Mouse (Mus musculus) hindlimb bud, embryonic 11.5 days (tissue): ENCODE data around the gene Bbx.

Experiments
- DNase-seq: peaks from one replicate; pipeline ENCODE4 v3.0.0-alpha.2; 2012; ENCODE audit warnings: low read depth, low spot score; ENCODE audit errors: extremely low spot score

The Bbx gene

DNA sequence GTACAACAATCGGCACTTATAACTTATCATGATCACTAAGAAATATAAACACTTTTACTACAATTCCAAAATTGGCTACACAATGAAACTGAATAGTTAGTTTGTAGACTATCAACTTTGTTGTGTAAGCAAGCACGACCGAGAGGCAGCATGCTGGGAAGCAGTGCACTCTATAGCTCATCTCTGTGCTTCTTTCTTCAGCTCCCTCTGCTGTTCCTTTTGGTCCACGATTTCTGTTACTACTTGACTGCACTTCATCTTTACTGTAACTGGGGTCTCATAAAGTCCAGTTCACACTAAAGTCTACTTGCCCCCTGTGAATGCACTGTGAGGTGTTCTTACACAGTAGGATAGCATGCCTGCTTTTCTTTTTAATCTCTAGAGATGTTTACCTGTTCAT, 189.7 kb downstream of the Bbx start:
- no peak for DNase-seq

DNA sequence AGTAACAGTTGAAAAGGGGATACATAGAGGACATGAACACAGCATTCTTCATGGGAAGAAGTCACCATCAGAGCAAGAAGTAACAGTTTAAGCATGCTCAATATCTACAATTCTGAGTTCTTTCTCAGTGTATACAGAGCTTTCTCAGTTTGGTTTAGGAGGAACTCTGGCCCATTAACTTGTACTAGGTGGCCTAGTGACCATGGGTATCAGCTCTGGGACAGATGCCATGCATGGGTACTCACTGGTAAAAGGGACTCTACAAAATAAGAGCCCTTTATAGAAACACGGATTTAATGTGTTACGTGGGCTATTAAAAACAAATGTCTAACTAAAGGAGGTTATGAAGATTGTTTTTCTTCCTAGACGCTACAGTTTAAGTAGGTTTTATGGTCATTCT, 190.6 kb downstream of the Bbx start:
- no peak for DNase-seq

DNA sequence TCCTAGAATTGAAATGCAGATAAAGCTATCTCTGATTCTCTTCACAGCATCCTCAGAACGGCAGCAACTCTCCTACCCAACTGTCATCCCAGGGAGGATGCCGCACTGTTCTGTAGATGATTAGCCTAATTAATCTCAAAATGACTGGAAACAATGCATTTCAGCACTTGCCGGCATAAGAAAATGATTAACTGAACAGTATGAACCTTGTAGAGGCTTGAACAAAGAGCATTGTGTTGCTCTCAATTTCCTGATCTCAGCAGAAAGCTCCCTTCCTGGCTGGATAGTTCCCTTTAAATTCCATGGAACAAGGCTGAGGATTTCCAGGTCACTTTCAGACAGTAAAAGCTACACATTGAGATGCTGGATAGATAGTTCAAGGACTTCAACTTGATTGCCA, 197.0 kb downstream of the Bbx start:
- DNase-seq = no peak

DNA sequence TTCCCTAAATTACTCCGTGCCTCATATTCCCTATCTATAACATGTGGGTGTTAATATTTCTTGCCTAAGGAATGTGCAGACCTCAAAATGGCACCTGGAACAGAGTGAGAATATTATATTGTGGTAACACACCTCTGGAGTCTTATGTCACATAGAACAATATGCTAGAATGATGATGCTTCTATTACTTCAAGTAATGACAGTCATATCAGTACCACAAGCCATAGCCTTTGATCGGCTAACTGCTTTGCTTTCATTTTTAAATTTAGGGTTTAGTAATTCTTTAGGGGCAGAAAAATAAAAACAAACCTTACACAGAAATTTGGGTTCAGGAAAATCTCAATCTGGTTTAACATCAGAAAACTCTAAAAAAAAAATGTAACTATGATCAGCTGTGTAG, 201.6 kb downstream of the Bbx start:
- no peak for DNase-seq

DNA sequence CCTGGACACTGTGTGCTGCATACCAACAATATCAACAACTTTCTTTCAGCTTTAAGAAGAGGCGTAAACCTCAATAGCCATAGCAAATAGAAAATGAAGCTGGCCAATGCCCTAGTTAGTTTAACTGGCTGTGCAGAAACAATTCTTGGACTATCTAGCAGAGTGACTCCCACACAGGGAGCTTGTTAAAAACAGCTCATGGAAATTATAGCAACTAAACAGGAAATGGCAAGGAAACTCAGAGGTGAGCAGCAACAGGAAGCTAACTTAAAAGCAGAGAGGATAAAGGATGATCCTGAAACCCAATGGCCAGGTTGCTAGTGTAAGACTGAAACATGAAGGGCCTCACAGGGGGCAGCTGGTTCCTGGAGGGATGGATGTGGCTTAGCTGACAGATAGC, 203.4 kb downstream of the Bbx start:
- DNase-seq = no peak

DNA sequence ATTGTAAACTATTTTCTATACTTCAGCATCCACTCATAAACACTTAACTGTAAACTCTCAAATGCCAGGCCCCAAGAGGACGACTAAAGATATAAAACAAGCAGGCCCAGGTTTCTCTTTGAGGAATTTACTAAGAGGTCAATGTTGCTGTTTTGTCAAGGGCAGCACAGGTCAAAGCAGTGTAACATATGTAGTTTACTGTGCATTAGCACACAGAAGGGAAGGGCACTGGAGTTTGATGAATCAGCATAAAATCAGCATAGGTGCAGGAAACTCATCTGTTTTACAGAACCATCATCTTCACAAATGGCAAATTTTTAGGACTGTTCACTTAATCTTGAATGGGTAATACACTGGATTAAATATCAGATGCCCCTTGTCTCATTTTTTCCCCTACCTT, 205.9 kb downstream of the Bbx start:
- DNase-seq = no peak

DNA sequence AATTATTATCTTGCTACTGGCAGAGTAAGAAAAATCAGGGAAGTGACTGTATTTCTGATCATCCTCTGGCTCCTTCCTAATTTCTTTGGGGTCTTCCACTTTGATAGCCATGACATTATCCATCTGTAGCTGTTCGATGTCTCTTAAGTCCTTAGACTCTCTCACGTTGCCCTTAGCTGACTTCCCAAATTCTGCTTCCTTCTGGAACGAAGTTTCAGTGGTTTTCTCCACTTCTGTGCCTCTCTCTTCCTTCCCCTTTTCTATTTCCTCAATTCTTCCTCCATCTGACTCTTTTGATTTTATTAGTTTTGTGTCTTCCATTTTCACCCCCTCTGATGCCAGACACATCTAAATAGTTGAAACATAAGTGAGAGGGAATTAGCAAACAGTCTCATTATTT, 207.2 kb downstream of the Bbx start:
- no peak for DNase-seq

DNA sequence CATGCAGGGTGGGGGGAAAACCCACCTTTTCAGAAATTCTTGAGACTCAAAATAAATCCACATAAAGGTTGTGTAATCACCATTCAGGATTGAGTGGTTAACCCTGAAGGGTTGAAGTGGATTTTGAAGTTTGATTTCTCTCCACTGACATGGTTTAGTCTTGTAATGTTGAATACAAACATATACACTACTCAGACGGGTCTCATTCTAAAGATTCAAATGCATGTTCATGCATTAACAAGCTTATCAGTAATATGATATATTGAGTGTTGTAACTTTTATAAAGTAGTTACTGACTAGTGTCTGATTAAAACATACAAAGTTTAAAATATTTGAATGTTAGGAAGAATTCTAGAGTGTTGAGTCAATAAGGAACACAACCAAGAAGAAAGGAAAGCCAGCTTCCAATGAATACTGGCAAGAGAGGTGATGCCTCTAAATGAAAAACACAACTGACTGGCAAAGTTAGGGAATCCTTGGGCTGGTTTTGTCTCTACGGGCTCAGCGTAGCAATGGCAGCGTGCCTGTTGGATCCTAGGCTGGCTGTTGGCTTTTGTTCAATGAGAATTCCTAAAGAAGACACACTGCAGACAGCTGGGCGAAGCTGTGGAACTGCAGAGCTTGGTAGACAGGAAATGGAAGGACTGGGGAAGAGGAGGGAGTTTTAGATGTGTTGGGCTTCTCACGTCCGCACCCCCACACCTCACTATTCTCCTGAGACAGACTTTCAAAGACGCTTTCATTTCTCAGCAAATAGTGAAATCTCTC, 211.3 kb downstream of the Bbx start:
- no peak for DNase-seq

DNA sequence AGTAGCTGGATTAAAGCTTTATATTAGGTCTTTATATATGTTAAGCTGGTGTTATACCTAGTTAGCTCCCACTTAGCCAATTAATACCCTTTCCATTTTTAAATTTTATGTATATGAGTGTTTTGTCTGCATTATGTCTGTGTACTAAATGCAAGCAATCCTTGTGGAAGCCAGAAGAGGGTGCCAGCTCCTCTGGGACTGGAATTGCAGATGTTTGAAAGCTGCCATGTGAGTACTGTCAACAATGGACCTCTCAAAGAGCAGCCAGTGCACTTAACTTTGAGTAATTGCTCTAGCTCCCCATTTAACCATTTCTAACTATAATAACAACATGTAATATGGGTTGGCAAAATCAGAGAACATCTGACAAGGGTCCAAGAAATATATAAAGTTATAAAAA, 215.1 kb downstream of the Bbx start:
- DNase-seq = no peak

DNA sequence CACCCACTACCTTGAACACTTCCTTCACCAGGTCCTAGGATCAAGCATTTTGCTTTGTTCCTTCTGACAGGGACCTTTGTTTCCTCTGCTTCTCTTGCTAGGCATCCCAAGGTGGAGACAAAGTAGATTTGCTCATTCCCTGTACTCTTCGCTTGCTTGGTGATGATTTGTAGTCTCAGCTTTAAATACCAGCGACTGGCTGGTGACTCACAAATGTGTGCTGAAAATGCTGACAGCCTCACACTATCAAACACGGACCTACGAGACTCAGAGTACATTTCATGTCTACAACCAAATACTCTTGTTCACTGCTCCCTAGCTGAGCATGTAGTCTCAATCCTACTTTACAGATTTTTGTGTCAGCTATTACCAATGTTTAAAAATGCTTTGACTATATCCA, 220.5 kb downstream of the Bbx start:
- no peak for DNase-seq

DNA sequence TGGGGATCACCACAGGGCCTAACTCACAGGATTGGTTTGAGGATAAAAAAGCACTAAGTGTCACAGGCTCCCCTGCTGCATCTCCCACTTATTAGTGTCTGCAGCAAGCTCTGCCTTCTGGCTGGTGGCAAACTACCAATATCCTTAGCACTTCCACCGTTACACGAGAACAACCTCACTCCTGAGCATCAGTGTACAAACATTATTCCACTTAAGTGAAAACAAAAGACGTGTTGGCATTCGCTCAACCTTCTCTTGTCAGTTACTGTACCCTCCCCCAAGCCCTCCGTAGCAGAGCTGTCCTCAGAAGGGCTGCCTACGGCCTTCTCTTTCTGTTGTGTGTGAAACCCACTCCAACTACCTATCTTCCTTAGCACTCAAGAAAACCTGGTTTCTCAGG, 221.0 kb downstream of the Bbx start:
- no peak for DNase-seq

DNA sequence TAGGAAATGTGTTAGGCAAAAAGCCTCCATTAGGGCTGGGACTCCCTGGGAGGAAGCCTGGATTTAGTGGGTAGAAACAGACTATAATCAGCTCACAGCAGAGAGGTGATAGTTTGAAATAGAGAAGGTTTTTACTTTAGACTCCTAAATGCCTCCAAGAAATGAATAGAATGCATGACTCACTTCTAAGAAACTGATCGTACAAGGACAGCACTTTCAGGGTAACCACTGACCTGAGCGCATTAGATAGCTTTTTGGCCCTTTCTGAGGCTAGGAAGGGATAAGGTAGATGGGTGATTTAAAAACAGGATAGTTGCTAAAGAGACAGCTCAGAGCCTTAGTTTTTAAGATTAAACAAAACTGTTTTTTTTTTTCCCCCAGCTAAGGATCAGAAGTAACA, 221.4 kb downstream of the Bbx start:
- no peak for DNase-seq

DNA sequence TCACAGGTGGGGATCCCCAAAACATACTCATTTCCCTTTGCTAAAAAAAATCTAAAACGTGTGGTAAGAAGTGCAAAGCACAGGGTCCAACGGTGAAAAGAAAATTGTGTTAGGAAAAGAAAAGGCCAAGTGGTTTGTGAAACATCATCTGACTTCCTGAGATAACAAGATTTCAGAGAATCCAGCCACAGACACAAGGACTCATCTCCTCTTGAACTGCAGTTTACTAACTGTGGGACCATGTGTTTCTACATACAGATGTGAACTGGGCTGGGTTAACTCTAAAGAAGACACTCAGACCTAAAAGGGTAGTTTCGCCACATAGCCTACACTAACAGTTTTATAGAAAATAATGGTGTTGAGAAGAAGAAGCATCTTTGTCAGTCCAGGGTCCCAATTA, 227.2 kb downstream of the Bbx start:
- no peak for DNase-seq

DNA sequence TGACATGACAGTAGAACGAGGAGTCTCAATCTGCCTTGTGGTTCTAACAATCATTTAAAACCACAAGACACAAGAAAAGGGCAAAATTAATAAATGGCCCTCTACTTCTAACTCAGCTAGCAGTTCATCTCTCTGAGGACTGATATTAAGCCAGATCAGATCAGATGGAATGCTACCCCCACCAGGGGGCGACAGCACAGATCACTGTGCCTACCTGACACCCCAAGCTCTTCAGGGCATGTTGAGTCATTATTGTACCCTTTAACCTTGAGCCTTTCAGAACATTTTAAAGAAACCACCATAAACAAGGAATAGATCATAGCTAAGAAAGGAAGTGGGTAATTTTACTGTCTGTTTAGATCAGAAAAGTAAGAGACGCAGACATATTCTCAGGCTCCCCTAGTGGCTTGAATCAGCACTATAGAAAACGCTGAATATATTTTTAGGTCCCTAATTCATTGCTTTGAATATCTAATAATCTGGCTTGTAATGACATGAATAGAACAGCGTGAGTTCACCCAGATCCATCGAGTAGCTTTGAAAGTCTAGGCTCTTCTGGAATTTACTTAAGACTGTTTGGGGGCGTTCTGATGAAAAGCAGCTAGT, 230.5 kb downstream of the Bbx start:
- DNase-seq = no peak

DNA sequence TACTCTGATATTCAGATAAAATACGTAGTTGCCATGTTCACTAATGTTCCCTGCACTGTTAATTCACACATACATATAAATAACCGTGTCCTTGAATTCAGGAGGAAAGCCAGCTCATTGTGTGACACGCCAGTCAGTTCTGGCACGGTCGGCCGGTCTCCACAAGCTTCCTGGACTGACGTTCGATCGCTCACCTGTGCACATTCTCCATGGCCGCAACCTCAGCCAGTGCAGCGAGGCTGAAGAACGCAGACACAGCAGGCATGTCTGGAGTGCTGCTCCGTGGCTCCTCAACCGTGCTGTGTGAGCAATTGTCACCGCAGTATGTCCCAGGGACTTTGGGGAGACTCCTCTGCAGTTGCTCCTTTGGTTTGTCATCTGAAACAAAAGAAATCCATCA, 232.0 kb downstream of the Bbx start:
- DNase-seq = no peak

DNA sequence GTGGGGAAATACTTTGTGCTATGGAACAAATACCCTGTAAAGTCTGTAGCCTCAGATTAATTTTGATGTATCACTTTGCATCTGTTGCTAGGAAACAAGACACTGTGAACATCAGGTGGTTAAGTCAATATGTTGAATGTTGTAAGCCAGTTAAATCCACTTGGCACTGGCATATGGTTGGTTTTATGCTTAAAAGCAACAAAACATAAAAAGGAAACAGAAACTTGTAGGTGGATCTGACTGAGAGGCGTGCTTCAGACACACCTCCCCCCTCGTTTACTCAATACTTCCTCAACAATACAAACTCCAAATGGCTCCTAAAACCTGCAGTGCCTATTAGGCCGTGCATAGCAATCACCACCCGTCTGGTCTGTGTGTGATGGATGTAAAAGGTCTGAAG, 236.1 kb downstream of the Bbx start:
- DNase-seq = no peak

DNA sequence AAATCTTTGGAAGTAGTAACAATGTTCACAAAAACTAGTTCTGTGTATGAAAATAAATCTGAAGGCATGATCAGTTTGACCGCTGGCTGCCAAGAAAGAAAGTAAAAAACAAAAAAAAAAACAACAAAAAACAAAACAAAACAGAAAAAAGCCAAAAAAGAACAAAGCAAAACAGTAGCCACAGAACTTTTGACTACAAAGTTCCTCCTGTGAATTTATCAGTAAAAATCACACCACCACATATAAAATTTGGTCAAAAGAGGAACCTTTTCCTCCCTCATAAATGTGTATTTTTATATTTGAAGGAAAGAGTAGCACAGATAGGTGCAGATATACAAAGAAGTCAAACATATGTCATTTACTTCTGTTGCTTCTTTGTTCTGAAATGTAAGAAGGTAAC, 239.6 kb downstream of the Bbx start:
- no peak for DNase-seq

DNA sequence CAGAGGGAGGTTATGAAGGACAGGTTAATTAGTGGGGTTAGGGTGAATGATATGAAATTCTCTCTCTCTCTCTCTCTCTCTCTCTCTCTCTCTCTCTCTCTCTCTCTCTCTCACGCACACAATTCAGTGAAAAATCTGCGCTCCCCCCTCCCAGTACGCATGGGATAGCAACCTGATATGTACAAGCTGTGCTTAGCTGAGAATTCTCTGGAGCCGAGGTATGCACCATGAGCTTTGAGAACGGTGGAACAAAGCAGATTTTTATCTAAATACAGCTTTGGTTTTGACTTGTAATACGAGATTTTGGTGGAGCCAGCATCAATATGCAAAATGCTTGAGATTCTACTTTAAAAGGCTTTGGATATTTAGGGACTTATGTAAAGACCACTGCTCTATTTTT, 243.1 kb downstream of the Bbx start:
- DNase-seq = no peak

DNA sequence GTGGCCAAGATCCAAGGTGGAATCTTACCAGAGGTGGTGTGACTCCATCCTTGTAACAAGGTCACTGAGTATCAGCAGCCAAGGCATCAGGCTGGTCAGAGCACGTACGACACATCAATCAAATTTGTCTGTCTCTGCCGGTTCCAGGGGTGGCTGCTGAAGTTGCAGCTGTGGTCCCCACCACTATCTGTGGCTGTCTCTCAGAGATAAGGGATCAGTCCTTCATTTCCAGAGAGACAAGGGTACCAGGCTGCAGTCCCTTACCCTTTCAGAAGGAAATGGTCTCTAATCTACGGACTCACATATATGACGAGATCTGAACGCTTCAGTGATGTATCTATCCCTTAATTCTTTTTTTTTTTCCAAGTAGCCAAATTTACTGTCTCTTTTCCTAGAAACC, 245.6 kb downstream of the Bbx start:
- no peak for DNase-seq

DNA sequence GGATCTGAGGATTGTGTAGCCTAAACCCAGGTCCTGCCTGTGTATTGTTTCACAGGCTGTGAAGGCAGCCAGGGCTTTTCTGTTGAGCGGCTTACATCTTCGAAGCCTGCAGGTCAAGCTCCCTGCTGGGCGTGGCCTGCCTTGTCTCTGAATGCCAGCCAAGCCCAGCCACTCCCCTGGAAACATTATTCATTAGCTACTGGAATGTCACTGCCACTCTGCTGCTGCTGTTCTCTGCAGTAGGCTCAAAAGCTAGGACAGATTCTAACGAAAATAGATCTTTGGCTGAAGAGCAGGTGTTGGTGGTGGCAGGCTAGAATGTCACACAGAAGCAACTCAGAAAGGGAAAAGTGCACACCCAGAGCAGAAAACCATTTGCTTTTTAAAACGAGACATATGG, 247.1 kb downstream of the Bbx start:
- peak; percentile 10 for DNase-seq

DNA sequence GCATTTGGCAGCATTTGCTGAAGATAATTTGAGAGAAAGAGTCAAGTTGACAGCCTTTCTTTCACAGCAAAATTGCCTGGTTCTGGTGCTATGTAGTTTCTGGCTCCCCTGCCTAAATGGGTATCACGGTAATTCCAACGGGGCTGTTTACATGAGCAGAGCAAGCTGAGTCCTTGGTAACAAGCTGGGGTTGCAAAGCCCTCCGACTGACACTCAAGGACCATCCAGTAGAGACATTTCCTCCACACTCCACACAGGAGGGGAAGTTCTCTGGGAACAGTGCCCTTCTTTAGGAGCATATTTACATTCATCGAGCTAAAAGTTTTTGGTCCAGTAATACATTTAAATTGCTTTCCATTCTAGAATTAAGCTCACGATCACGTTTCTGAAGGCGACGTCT, 249.2 kb downstream of the Bbx start:
- DNase-seq = no peak

DNA sequence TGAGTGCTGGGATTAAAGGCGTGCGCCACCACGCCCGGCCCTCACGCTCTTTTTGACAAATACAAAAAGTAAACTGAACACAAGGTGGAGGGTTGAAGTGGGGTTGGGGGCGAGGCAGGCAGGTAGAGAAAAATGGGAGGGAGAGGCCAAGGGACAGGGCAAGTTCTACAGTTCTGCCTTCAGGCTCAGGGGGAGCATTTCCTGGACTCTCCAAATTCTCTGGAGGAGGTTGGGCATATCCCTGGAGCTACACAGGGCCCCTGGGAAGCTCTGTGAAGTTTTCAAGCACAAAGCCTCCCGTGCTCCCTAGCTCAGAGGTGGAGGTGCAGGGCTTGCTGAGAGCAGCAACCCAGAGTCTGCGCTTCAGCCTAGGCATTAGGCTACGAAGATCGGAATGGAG, 249.6 kb downstream of the Bbx start:
- DNase-seq = no peak

DNA sequence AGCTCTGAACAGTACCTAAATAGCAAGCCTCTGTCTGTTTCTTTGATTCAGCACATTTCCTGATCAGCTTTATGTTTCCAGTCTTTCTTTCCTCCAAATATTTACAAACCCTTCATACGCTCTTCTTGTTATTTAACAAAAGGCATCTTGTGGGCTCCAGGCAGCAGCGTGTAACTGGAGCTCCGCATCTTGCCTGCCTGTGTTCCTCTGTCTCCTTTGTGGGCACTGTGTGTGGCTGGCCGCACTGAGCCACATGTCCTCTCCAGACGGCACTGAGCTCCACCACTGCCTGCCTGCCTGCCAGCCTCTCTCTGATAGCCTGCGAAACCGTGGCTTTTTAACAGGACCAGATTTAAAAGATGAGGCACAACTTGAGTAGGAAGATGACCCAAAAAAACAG, 259.4 kb downstream of the Bbx start:
- DNase-seq = no peak
